In genomic region chr7:71324919-71325583, GRCm38 (mm10) we compare ENCODE assay signal across 33 mouse cellular contexts. TPM values are rescaled to one million over a fixed set of nuclear protein-coding genes. Genes with fewer than 3 reads are reported as not detected.
DNase-seq lines count a peak whose midpoint lies in the region.
"Had no signal": no experiment of that assay in that cellular context is flagged by ENCODE, and none has a peak within 500 bp of the region (broad histone marks: within the 10 kb centered on the region; RNA-seq: fewer than 3 reads in every experiment).

No protein-coding gene starts in this region.

- no peaks in the 10 kb centered on the region for H3K36me3 ChIP-seq in midbrain, embryonic 10.5 days
- H3K36me3 ChIP-seq in heart, embryonic 10.5 days, result no peaks in the 10 kb centered on the region
- H3K36me3 ChIP-seq: forebrain, embryonic 10.5 days; G1E; heart, embryonic 12.5 days; heart, embryonic 15.5 days; hindbrain, embryonic 10.5 days; hindbrain, embryonic 13.5 days had no signal

- WGBS in midbrain, embryonic 10.5 days, result 83% methylated on average over 11 of the region's 11 CpGs
- 71% methylated on average over 11 of the region's 11 CpGs for WGBS in heart, embryonic 10.5 days

- H3K4me1 ChIP-seq in midbrain, embryonic 10.5 days, result no peaks in the 10 kb centered on the region
- no peaks in the 10 kb centered on the region for H3K4me1 ChIP-seq in heart, embryonic 10.5 days
- H3K4me1 ChIP-seq: forebrain, embryonic 10.5 days; forebrain, embryonic 13.5 days; heart, embryonic 12.5 days; heart, embryonic 15.5 days; hindbrain, embryonic 10.5 days; hindbrain, embryonic 13.5 days had no signal

- no peak overlapping the region for H3K4me3 ChIP-seq in midbrain, embryonic 10.5 days
- no peak overlapping the region for H3K4me3 ChIP-seq in heart, embryonic 10.5 days
- H3K4me3 ChIP-seq: forebrain, embryonic 10.5 days; forebrain, embryonic 13.5 days; heart, embryonic 12.5 days; heart, embryonic 15.5 days; hindbrain, embryonic 10.5 days; hindbrain, embryonic 13.5 days had no signal

- H3K27ac ChIP-seq in midbrain, embryonic 10.5 days (replicated peaks), result no peak overlapping the region
- no peak overlapping the region for H3K27ac ChIP-seq in heart, embryonic 10.5 days
- H3K27ac ChIP-seq: forebrain, embryonic 10.5 days; forebrain, embryonic 13.5 days; heart, embryonic 15.5 days; hindbrain, embryonic 10.5 days; hindbrain, embryonic 13.5 days had no signal

- peak; percentile 13 for DNase-seq in urinary bladder, postnatal 14 days (ENCODE audit: low spot score)
- DNase-seq in urinary bladder, postnatal 4 days (ENCODE audit: low spot score in 2 of 2), result no peak
- peak; percentile 79 for DNase-seq in lung, postnatal 10 days
- peak; percentile 49 for DNase-seq in lung, postnatal 36 days
- DNase-seq in adrenal gland, postnatal 4 days (ENCODE audit: low spot score in 2 of 2), result no peak
- DNase-seq in midbrain, embryonic 10.5 days (ENCODE audit: low spot score), result no peak
- no peak for DNase-seq in heart, embryonic 10.5 days (ENCODE audit: low spot score)
- DNase-seq: adrenal gland, adult 2 months; adrenal gland, postnatal 14 days; B cell, adult 2 months; cerebellum, adult 18-20 months; cerebellum, adult 9-10 months; cerebellum, postnatal 14 days; gastrocnemius, postnatal 10 days; gastrocnemius, postnatal 36 days; heart, postnatal 10 days; heart, postnatal 36 days had no signal

- no peaks in the 10 kb centered on the region for H3K27me3 ChIP-seq in midbrain, embryonic 10.5 days (ENCODE audit: low read depth, poor library complexity, severe bottlenecking)
- no peaks in the 10 kb centered on the region for H3K27me3 ChIP-seq in heart, embryonic 10.5 days (ENCODE audit: insufficient read depth, poor library complexity, severe bottlenecking)
- H3K27me3 ChIP-seq: CH12.LX; forebrain, embryonic 13.5 days; heart, embryonic 12.5 days; heart, embryonic 15.5 days; hindbrain, embryonic 13.5 days; Patski had no signal

- H3K9me3 ChIP-seq in midbrain, embryonic 10.5 days (replicated peaks), result no peaks in the 10 kb centered on the region
- H3K9me3 ChIP-seq in heart, embryonic 10.5 days, result no peaks in the 10 kb centered on the region
- H3K9me3 ChIP-seq: forebrain, embryonic 10.5 days; forebrain, embryonic 13.5 days; heart, embryonic 12.5 days; heart, embryonic 15.5 days; hindbrain, embryonic 10.5 days; hindbrain, embryonic 13.5 days had no signal

RNA-seq across cellular contexts. Expression of gene Gm10295, which starts 26.2 kb away (rescaled TPM):
- total RNA-seq in adrenal gland, postnatal 4 days (2021), result not detected
- not detected in 2 replicates for polyA plus RNA-seq in midbrain, embryonic 10.5 days (2016; fragmentation: Nextera tagmentation; extraction: Ambion mirVana)
- polyA plus RNA-seq in heart, embryonic 10.5 days (2016; fragmentation: Nextera tagmentation; extraction: Ambion mirVana), result not detected in 2 replicates
- total RNA-seq: adrenal gland, adult 2 months; adrenal gland, postnatal 14 days; CH12.LX; gastrocnemius, adult 18-20 months; gastrocnemius, postnatal 10 days; gastrocnemius, postnatal 36 days; granulocyte monocyte progenitor cell, adult 5-6 weeks; heart, adult 8-10 months; heart, postnatal 10 days; heart, postnatal 36 days had no signal
- polyA plus RNA-seq: adrenal gland, adult 2 months; embryonic facial prominence, embryonic 11.5 days; embryonic facial prominence, embryonic 14.5 days; forebrain, embryonic 10.5 days; forebrain, embryonic 13.5 days; forebrain, embryonic 16.5 days; G1E; heart, embryonic 12.5 days; heart, embryonic 15.5 days; hindbrain, embryonic 13.5 days; hindbrain, embryonic 16.5 days; Patski had no signal

Comparison
In these comparisons a context has a peak if more than half of its experiments do, and no peak if none do; other contexts are left out.
1. DNase-seq: peak in urinary bladder, postnatal 14 days (single experiment), lung, postnatal 10 days (single experiment) and lung, postnatal 36 days (single experiment); none in urinary bladder, postnatal 4 days (0 of 2), adrenal gland, postnatal 4 days (0 of 2), midbrain, embryonic 10.5 days (single experiment) and heart, embryonic 10.5 days (single experiment).